Mouse (Mus musculus): ENCODE measurements around the gene Dcst1. TPM values are rescaled to one million over a fixed set of nuclear protein-coding genes. Genes with fewer than 3 reads are reported as not detected.

Dcst1 gene
- polyA plus RNA-seq, 1 experiment from 2014 or later, result 0.12 TPM

DNA sequence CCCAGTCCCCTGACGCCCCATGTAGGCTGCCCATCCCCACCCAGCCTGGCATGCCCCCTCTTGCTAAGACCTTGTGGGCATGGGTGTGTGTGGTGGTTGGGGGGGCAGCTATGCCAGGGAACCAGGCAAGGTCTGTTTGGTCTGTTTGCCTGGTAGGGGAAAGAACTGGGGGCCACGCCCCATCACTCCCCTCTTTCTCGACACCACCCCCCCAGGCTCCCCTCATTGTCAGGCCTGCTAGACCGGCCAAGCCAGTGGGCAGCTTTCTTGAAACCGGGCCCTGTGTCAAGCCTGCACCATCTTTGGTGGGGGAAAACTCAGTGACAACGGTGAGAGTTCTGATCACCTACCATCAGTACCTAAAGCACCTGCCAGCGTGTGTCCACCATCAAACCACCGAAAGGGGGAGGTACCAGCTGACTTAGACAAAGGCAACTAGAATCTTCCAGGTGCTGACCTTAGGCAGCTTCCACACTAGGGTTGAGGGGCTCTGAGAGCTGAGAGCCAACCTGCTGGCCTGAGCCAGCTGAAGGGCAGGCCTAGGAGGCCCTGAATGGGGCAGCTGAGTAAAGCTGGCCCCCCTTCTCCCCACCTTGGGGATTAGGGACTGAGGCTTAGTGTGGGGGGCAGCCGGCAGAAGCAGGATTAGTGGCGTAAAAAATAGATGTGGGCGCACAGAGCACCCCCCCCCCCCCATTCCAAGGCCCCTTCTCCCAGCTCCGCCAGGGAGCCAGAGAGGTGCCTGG is 19.5 kb upstream of the Dcst1 start:
- no peak overlapping the region for H3K9ac ChIP-seq (ENCODE audit: low read depth, low read length)
- H3K9me3 ChIP-seq (replicated peaks; ENCODE audit: control insufficient read depth, low read length), result no peaks in the 10 kb centered on the region
- no peaks in the 10 kb centered on the region for H3K36me3 ChIP-seq (ENCODE audit: control insufficient read depth, insufficient read depth)
- H3K4me2 ChIP-seq (ENCODE audit: low read depth, low read length), result peak overlapping the region; percentile 26; the same call in 1 of the 2 replicates
- no peaks in the 10 kb centered on the region for H3K27me3 ChIP-seq (ENCODE audit: control insufficient read depth, insufficient read depth, low read depth, low read length)
- H3K4me3 ChIP-seq (ENCODE audit: low read depth, low read length), result 0 out of 2 replicates have a peak overlapping the region, but pooled peaks have one; percentile 43
- 69% methylated on average over 12 of the region's 12 CpGs for WGBS (ENCODE audit: insufficient replicate concordance)
- no peak overlapping the region for H3K27ac ChIP-seq (ENCODE audit: low read length)
- no peak for ATAC-seq (ENCODE audit: low read depth)
- H3K4me1 ChIP-seq (ENCODE audit: control insufficient read depth, low read depth, low read length), result peaks cover 18% of the 10 kb centered on the region

DNA sequence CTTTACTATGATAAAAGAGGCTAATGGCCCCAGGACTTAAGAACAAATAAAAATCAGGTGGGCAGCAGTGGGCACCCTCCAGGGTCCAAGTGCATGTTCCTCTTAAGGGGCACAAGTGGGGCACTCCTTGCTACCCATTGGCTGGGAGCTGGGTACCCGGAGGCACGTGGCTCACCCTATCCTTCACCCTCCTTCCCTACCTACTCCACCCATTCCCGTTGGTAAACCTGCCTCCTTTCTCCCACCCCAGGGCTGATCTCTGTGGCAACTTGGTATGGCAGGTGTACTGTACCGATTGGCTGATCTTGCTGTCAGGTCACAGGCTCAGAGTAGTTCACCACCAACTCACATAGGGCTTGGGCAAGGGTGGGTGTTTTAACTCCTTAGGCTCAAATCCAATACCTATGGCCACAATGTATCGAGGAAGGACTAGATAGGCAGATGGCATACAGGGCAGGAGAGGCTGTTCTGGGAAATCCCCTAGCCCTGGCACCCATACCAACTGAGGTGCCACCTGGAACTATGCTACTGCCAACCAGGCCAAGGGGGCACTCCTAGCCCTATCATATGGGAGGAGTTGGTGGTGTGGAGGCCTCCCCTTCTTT is 18.7 kb upstream of the Dcst1 start:
- H3K4me1 ChIP-seq (ENCODE audit: control insufficient read depth, low read depth, low read length), result peaks cover 20% of the 10 kb centered on the region
- WGBS (ENCODE audit: insufficient replicate concordance), result 59% methylated on average over 5 of the region's 5 CpGs
- no peak overlapping the region for H3K4me3 ChIP-seq (ENCODE audit: low read depth, low read length)
- H3K27ac ChIP-seq (ENCODE audit: low read length), result no peak overlapping the region
- no peak for ATAC-seq (ENCODE audit: low read depth)
- no peaks in the 10 kb centered on the region for H3K36me3 ChIP-seq (ENCODE audit: control insufficient read depth, insufficient read depth)
- no peaks in the 10 kb centered on the region for H3K9me3 ChIP-seq (replicated peaks; ENCODE audit: control insufficient read depth, low read length)
- no peak overlapping the region for H3K9ac ChIP-seq (ENCODE audit: low read depth, low read length)
- no peak overlapping the region for H3K4me2 ChIP-seq (ENCODE audit: low read depth, low read length)
- no peaks in the 10 kb centered on the region for H3K27me3 ChIP-seq (ENCODE audit: control insufficient read depth, insufficient read depth, low read depth, low read length)

DNA sequence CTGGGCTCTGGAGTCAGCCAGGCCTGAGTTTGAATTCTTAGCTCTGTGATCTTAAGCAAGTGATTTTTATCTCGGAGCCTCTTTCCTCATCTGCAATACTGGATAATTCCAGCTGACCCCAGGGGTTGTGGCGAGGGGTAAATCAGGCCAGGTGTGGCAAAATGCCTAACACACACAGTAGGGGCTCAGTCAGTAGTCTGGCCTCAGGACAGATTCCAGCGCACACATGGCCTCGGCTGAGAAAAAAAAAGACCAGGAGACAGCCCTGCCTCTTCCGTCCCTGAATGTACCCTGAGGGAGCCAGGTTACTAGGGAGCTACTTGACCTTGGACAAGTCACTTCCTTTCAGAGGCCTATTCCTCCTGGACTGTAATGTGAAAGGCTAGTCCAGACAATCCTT is 17.9 kb upstream of the Dcst1 start:
- H3K27me3 ChIP-seq (ENCODE audit: control insufficient read depth, insufficient read depth, low read depth, low read length), result no peaks in the 10 kb centered on the region
- no peak overlapping the region for H3K9ac ChIP-seq (ENCODE audit: low read depth, low read length)
- no peak for ATAC-seq (ENCODE audit: low read depth)
- H3K27ac ChIP-seq (ENCODE audit: low read length), result no peak overlapping the region
- peaks cover 20% of the 10 kb centered on the region for H3K4me1 ChIP-seq (ENCODE audit: control insufficient read depth, low read depth, low read length)
- H3K4me3 ChIP-seq (ENCODE audit: low read depth, low read length), result no peak overlapping the region
- H3K36me3 ChIP-seq (ENCODE audit: control insufficient read depth, insufficient read depth), result no peaks in the 10 kb centered on the region
- H3K4me2 ChIP-seq (ENCODE audit: low read depth, low read length), result no peak overlapping the region
- 72% methylated on average over 5 of the region's 5 CpGs for WGBS (ENCODE audit: insufficient replicate concordance)
- no peaks in the 10 kb centered on the region for H3K9me3 ChIP-seq (replicated peaks; ENCODE audit: control insufficient read depth, low read length)

DNA sequence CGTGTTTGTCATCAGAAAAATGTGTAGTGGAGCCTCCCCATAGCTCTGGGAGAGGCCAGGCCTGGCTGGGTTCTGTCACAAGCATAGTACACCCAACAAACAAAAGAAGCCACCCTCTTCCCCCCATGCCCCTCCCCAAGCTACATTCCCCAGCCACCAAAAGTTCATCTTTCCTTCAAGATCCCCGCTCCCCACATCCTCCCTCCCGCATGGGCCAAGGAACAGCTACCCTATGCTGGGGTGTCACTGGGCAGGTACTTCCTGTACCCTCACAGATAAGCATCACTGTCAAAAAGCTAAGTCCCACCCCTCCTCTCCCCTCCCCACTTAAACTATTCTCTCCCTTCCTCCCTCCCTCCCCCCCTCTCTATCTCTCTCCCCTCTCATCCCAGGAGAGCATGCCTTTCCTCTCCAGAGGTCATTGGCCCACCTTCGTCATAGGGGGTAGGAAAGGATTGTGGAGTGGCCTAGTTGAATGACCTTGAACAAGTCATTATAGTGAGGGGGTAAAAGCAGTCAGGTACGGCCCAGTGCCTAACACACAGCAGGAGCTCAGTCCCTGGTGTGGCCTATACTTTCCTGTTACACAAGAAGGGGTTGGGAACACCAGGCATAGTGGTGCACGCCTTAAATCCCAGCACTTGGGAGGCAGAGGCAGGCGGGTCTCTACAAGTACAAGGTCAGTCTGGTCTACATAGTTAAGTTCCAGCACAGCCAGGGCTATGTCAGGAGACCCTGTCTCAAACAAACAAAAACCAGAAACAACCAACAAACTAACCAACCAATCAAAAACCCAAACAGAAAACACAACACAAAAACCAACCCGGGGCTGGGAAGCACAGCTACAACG is 17.2 kb upstream of the Dcst1 start:
- H3K27me3 ChIP-seq (ENCODE audit: control insufficient read depth, insufficient read depth, low read depth, low read length), result no peaks in the 10 kb centered on the region
- ATAC-seq (ENCODE audit: low read depth), result no peak
- peaks cover 15% of the 10 kb centered on the region for H3K4me1 ChIP-seq (ENCODE audit: control insufficient read depth, low read depth, low read length)
- no peak overlapping the region for H3K27ac ChIP-seq (ENCODE audit: low read length)
- no peak overlapping the region for H3K9ac ChIP-seq (ENCODE audit: low read depth, low read length)
- no peak overlapping the region for H3K4me3 ChIP-seq (ENCODE audit: low read depth, low read length)
- H3K36me3 ChIP-seq (ENCODE audit: control insufficient read depth, insufficient read depth), result no peaks in the 10 kb centered on the region
- H3K9me3 ChIP-seq (replicated peaks; ENCODE audit: control insufficient read depth, low read length), result no peaks in the 10 kb centered on the region
- H3K4me2 ChIP-seq (ENCODE audit: low read depth, low read length), result no peak overlapping the region
- WGBS (ENCODE audit: insufficient replicate concordance), result 69% methylated on average over 9 of the region's 9 CpGs

DNA sequence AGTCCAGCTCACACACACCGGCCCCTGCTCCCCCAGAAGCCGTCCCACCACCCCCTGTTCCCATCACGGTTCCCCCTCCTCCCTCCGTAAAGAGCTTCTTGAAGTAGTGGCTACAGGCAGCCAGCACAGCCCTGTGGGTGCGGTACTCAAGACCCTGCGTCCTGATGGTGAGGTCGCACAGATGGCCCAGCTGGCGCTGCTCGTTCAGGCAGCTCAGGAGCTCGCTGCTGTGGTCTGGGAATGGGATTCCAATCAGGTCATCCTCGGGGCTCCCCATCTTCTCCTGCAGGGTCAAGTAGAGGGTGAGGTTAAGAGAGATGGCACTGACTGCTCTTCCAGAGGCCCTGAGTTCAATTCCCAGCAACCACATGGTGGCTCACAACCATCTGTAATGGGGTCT is 16.2 kb upstream of the Dcst1 start:
- H3K9me3 ChIP-seq (replicated peaks; ENCODE audit: control insufficient read depth, low read length), result no peaks in the 10 kb centered on the region
- H3K27me3 ChIP-seq (ENCODE audit: control insufficient read depth, insufficient read depth, low read depth, low read length), result no peaks in the 10 kb centered on the region
- no peaks in the 10 kb centered on the region for H3K36me3 ChIP-seq (ENCODE audit: control insufficient read depth, insufficient read depth)
- WGBS (ENCODE audit: insufficient replicate concordance), result 80% methylated on average over 11 of the region's 11 CpGs
- H3K4me1 ChIP-seq (ENCODE audit: control insufficient read depth, low read depth, low read length), result peaks cover 12% of the 10 kb centered on the region
- no peak overlapping the region for H3K27ac ChIP-seq (ENCODE audit: low read length)
- no peak overlapping the region for H3K4me2 ChIP-seq (ENCODE audit: low read depth, low read length)
- no peak for ATAC-seq (ENCODE audit: low read depth)
- no peak overlapping the region for H3K9ac ChIP-seq (ENCODE audit: low read depth, low read length)
- no peak overlapping the region for H3K4me3 ChIP-seq (ENCODE audit: low read depth, low read length)

DNA sequence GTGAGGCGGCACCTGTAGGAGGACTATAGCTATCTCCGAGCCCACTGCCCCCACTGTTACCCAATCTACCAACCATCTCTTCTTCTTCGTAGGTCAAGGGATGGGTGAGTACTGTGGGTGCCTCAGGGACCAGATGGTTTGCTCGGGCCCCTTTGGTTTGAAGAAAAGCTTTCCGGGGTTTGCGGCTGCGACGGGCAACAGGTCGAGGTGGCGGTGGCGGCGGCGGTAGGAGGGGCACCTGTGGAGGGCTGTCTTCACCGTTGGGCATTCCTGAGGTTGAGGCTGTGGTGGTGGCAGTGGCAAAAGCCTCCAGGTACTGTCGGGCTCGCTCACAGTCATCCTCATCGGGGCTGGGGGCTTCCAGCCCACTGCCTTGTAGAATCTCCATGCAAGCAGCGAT is 15.7 kb upstream of the Dcst1 start:
- H3K36me3 ChIP-seq (ENCODE audit: control insufficient read depth, insufficient read depth), result no peaks in the 10 kb centered on the region
- no peak for ATAC-seq (ENCODE audit: low read depth)
- no peaks in the 10 kb centered on the region for H3K27me3 ChIP-seq (ENCODE audit: control insufficient read depth, insufficient read depth, low read depth, low read length)
- H3K27ac ChIP-seq (ENCODE audit: low read length), result no peak overlapping the region
- no peak overlapping the region for H3K4me2 ChIP-seq (ENCODE audit: low read depth, low read length)
- no peak overlapping the region for H3K4me3 ChIP-seq (ENCODE audit: low read depth, low read length)
- WGBS (ENCODE audit: insufficient replicate concordance), result 80% methylated on average over 18 of the region's 18 CpGs
- H3K9me3 ChIP-seq (replicated peaks; ENCODE audit: control insufficient read depth, low read length), result no peaks in the 10 kb centered on the region
- H3K4me1 ChIP-seq (ENCODE audit: control insufficient read depth, low read depth, low read length), result peaks cover 12% of the 10 kb centered on the region
- H3K9ac ChIP-seq (ENCODE audit: low read depth, low read length), result no peak overlapping the region

DNA sequence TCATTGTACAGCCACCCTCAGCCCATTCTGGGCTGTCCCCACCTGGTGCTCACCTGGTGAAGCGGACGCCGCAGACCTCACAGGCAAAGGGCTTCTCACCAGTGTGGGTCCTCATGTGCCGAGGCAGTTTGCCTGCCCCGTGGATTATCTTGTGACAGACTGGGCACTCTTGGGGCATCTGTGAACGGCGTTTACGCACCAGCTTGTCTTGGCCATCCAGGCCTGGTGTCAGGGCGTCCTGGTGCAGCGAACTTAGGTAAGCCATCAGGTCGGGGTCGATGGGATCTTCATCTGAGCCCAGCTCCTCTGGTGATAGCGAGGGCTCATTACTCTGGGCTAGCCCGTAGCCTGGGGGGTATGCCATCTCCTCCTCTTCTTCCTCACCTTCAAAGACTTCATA is 15.2 kb upstream of the Dcst1 start:
- WGBS (ENCODE audit: insufficient replicate concordance), result 81% methylated on average over 14 of the region's 14 CpGs
- no peak overlapping the region for H3K4me2 ChIP-seq (ENCODE audit: low read depth, low read length)
- no peaks in the 10 kb centered on the region for H3K9me3 ChIP-seq (replicated peaks; ENCODE audit: control insufficient read depth, low read length)
- peaks cover 12% of the 10 kb centered on the region for H3K4me1 ChIP-seq (ENCODE audit: control insufficient read depth, low read depth, low read length)
- no peak overlapping the region for H3K4me3 ChIP-seq (ENCODE audit: low read depth, low read length)
- ATAC-seq (ENCODE audit: low read depth), result no peak
- H3K9ac ChIP-seq (ENCODE audit: low read depth, low read length), result no peak overlapping the region
- H3K27ac ChIP-seq (ENCODE audit: low read length), result no peak overlapping the region
- no peaks in the 10 kb centered on the region for H3K36me3 ChIP-seq (ENCODE audit: control insufficient read depth, insufficient read depth)
- no peaks in the 10 kb centered on the region for H3K27me3 ChIP-seq (ENCODE audit: control insufficient read depth, insufficient read depth, low read depth, low read length)

DNA sequence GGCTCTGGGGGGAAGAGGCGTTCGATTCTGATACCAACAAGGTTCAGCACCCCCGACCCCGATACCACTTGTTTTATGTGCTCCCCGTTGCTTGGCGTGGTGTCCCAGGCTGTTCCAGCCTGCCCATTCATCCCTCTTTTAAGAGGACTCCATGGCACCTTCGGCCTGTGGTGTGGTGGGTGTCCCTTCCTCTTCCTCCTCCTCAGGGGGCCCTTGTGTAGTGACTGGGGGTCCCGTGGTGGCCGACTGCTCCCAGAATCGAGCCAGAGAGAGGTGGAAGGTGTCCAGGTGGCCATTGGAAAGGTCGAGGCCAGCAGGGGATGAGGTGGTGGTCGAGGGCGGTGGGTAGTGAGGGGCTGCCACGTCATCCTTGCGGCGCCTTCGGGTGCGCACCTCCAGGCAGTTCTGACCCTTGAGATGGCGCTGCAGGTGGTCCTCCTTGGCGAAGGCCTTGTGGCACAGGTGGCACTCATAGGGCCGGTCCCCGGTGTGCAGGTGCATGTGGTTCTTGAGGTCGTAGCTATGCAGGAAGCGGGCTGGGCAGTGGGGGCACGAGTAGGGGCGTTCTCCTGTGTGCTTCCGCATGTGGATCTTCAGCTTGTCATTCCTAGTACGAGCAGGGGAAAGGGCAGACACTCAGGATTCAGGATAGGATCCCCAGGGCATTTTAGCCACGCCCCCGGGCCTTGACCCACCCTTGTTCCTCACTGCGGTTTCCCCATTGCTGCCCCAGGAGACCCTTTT is 14.5 kb upstream of the Dcst1 start:
- 73% methylated on average over 31 of the region's 31 CpGs for WGBS (ENCODE audit: insufficient replicate concordance)
- H3K9me3 ChIP-seq (replicated peaks; ENCODE audit: control insufficient read depth, low read length), result no peaks in the 10 kb centered on the region
- H3K4me3 ChIP-seq (ENCODE audit: low read depth, low read length), result no peak overlapping the region
- no peak for ATAC-seq (ENCODE audit: low read depth)
- no peaks in the 10 kb centered on the region for H3K36me3 ChIP-seq (ENCODE audit: control insufficient read depth, insufficient read depth)
- H3K27me3 ChIP-seq (ENCODE audit: control insufficient read depth, insufficient read depth, low read depth, low read length), result no peaks in the 10 kb centered on the region
- H3K4me2 ChIP-seq (ENCODE audit: low read depth, low read length), result no peak overlapping the region
- H3K4me1 ChIP-seq (ENCODE audit: control insufficient read depth, low read depth, low read length), result peaks cover 12% of the 10 kb centered on the region
- no peak overlapping the region for H3K27ac ChIP-seq (ENCODE audit: low read length)
- no peak overlapping the region for H3K9ac ChIP-seq (ENCODE audit: low read depth, low read length)

Measured in liver, embryonic 16.5 days (tissue).